Mouse (Mus musculus): ENCODE data around the gene Pcp2.
A peak's percentile ranks its signal among the peaks of the same experiment; 100 is the strongest.

The Pcp2 gene

GRCm38 (mm10) chr8:3625445-3625844, at the start of gene Pcp2:
Gene Pcp2, minus strand, starts transcription at chr8:3625545.
- no peak for DNase-seq (ENCODE audit: low read depth)

- no peak for DNase-seq (ENCODE audit: low read depth)
Observed at GRCm38 (mm10) chr8:3674671-3675070, 49.3 kb upstream of the Pcp2 start.

GRCm38 (mm10) chr8:3671980-3672491, 46.7 kb upstream of the Pcp2 start, which contains the start of gene Fcor:
Gene Fcor, minus strand, starts transcription at chr8:3672362.
- DNase-seq (ENCODE audit: low read depth): peak; percentile 91

- DNase-seq (ENCODE audit: low read depth): peak; percentile 64
Observed at GRCm38 (mm10) chr8:3670388-3670787, 45.0 kb upstream of the Pcp2 start.

- DNase-seq (ENCODE audit: low read depth): no peak
Observed at GRCm38 (mm10) chr8:3665507-3665906, 40.2 kb upstream of the Pcp2 start, which contains the start of gene Mcemp1. Gene Mcemp1, plus strand, starts transcription at chr8:3665754.

- no peak for DNase-seq (ENCODE audit: low read depth)
Observed at GRCm38 (mm10) chr8:3664405-3664804, 39.1 kb upstream of the Pcp2 start.

GRCm38 (mm10) chr8:3660889-3661288, 35.5 kb upstream of the Pcp2 start:
- DNase-seq (ENCODE audit: low read depth): no peak

GRCm38 (mm10) chr8:3656725-3657381, 31.5 kb upstream of the Pcp2 start:
- no peak for DNase-seq (ENCODE audit: low read depth)

GRCm38 (mm10) chr8:3655526-3655925, 30.2 kb upstream of the Pcp2 start, which contains the start of gene Retn:
Gene Retn, plus strand, starts transcription at chr8:3655770.
- no peak for DNase-seq (ENCODE audit: low read depth)

- no peak for DNase-seq (ENCODE audit: low read depth)
Observed at GRCm38 (mm10) chr8:3654726-3655508, 29.6 kb upstream of the Pcp2 start.

GRCm38 (mm10) chr8:3652845-3653244, 27.5 kb upstream of the Pcp2 start:
- DNase-seq (ENCODE audit: low read depth): no peak

GRCm38 (mm10) chr8:3648990-3649389, 23.6 kb upstream of the Pcp2 start:
- no peak for DNase-seq (ENCODE audit: low read depth)

- no peak for DNase-seq (ENCODE audit: low read depth)
Observed at GRCm38 (mm10) chr8:3648268-3648667, 22.9 kb upstream of the Pcp2 start.

- no peak for DNase-seq (ENCODE audit: low read depth)
Observed at GRCm38 (mm10) chr8:3647561-3647960, 22.2 kb upstream of the Pcp2 start.

GRCm38 (mm10) chr8:3646824-3647531, 21.6 kb upstream of the Pcp2 start:
- DNase-seq (ENCODE audit: low read depth): no peak

GRCm38 (mm10) chr8:3645804-3646203, 20.5 kb upstream of the Pcp2 start:
- peak; percentile 66 for DNase-seq (ENCODE audit: low read depth)

GRCm38 (mm10) chr8:3631478-3631875, 6.1 kb upstream of the Pcp2 start:
- DNase-seq (ENCODE audit: low read depth): peak; percentile 59

- DNase-seq (ENCODE audit: low read depth): peak; percentile 94
Observed at GRCm38 (mm10) chr8:3630647-3631477, 5.5 kb upstream of the Pcp2 start, which contains the start of gene Stxbp2. Gene Stxbp2, plus strand, starts transcription at chr8:3630955.

- peak; percentile 73 for DNase-seq (ENCODE audit: low read depth)
Observed at GRCm38 (mm10) chr8:3628014-3628413, 2.7 kb upstream of the Pcp2 start.

- no peak for DNase-seq (ENCODE audit: low read depth)
Observed at GRCm38 (mm10) chr8:3626971-3627370, 1.6 kb upstream of the Pcp2 start.

GRCm38 (mm10) chr8:3622119-3622518, 3.2 kb downstream of the Pcp2 start:
- DNase-seq (ENCODE audit: low read depth): no peak

Measured in induced T-regulatory cell, adult 2 months (primary cell).